Comparison of ENCODE assay signal across 8 mouse cellular contexts in the genomic region with DNA sequence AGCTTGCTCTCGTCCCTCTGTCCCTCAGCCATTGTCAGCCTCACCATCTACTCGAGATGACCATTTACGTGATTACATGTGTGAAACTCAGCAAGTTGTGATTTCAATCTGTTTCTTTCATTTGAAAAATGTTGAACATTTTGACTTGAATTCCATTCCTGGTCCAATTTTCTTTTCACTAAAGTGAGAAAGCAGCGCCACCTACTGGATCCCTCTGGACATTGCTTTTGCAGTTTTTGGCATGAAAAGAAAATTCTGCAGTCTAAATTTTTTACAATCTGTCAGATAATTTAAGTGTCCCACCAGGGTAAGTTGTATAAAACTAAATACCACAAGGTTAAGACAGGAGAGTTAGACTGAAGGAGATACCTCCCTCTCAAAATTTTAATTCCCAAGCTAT.
A peak's percentile ranks its signal among the peaks of the same experiment; 100 is the strongest.
DNase-seq lines count a peak whose midpoint lies in the region; ATAC-seq and TF ChIP-seq lines count a peak whose summit lies in the region.

No protein-coding gene starts in this region.

- H3K36me3 ChIP-seq in thymus, adult 2 months (ENCODE audit: control insufficient read depth, insufficient read depth, low read length): no peaks in the 10 kb centered on the region

- H3K27ac ChIP-seq in thymus, adult 2 months (ENCODE audit: control insufficient read depth, insufficient read depth, low read length): no peak overlapping the region
- peak overlapping the region; percentile 32; the same call in 1 of the 2 replicates for H3K27ac ChIP-seq in layer of hippocampus, adult 2 months

- no peaks in the 10 kb centered on the region for H3K4me1 ChIP-seq in thymus, adult 2 months (replicated peaks; ENCODE audit: control insufficient read depth, insufficient read depth, low read length)

- no peak for TF ChIP-seq CTCF in thymus, adult 2 months (IDR thresholded peaks at IDR 0.05; ENCODE audit: borderline replicate concordance, control insufficient read depth, extremely low read depth, insufficient read depth, low read length, poor library complexity)
- TF ChIP-seq CTCF in layer of hippocampus, adult 2 months (conservative IDR thresholded peaks at IDR 0.05): peak; percentile 97

- TF ChIP-seq POLR2A in thymus, adult 2 months (IDR thresholded peaks at IDR 0.05; ENCODE audit: control insufficient read depth, extremely low read depth, insufficient read depth, low read length, poor library complexity): no peak

- H3K4me3 ChIP-seq in thymus, adult 2 months (ENCODE audit: control insufficient read depth, insufficient read depth, low read length): no peak overlapping the region
- H3K4me3 ChIP-seq in layer of hippocampus, adult 2 months: no peak overlapping the region

- ATAC-seq in frontal cortex, adult (ENCODE audit: low TSS enrichment): no peak
- 0 out of 2 replicates have a peak, but pooled peaks have one; percentile 37 for ATAC-seq in megakaryocyte progenitor cell, adult 5-6 weeks (replicated peaks; ENCODE audit: poor library complexity)

- WGBS in thymus, adult 2 months: 53% methylated on average over 4 of the region's 4 CpGs

- no peaks in the 10 kb centered on the region for H3K27me3 ChIP-seq in thymus, adult 2 months (ENCODE audit: control insufficient read depth, insufficient read depth, low read length)

- DNase-seq in frontal cortex, postnatal 25 days (ENCODE audit: low spot score in 2 of 2): peak; percentile 29 to 52
- DNase-seq in thymus, adult 2 months: peak; percentile 50
- no peak for DNase-seq in thymus, adult 18-20 months
- DNase-seq in cerebellum, postnatal 25 days: peak; percentile 74 to 83
- peak; percentile 58 to 87 for DNase-seq in layer of hippocampus, adult 2 months (ENCODE audit: low spot score in 2 of 2)
- peak; percentile 52 for DNase-seq in thymus, postnatal 14 days

Comparison
In these comparisons a context has a peak if more than half of its experiments do, and no peak if none do; other contexts are left out.
1. DNase-seq: peak in frontal cortex, postnatal 25 days (2 of 2), thymus, adult 2 months (single experiment), cerebellum, postnatal 25 days (2 of 2), layer of hippocampus, adult 2 months (2 of 2) and thymus, postnatal 14 days (single experiment); none in thymus, adult 18-20 months (0 of 2).